Mouse (Mus musculus) neutrophil, adult 59 days (primary cell): ENCODE data around the gene Slc25a26. TPM values are rescaled to one million over a fixed set of nuclear protein-coding genes. Genes with fewer than 3 reads are reported as not detected.

Source experiments
- total RNA-seq, 2 experiments: library from RNA; stranded (reverse); gene quantifications; 1 replicate in 1 of 2; 2 replicates in 1 of 2; pipeline ENCODE4 v1.2.4; 2023

The Slc25a26 gene
- total RNA-seq, result 1 to 10 TPM; 2.9 to 5.1 TPM

GRCm38 (mm10) chr6:94499897-94500623, at the start of gene Slc25a26:
Gene Slc25a26, plus strand, starts transcription at chr6:94500331.

Other genes with a start within 250 kb of the Slc25a26 start
- under 1 TPM in 1 of 2 experiments, not detected in 1; 0.38 TPM for gene Magi1, start 216.4 kb upstream of the Slc25a26 start, total RNA-seq
- gene Lrig1, start 199.8 kb downstream of the Slc25a26 start, total RNA-seq, result 1 to 10 TPM in 1 of 2 experiments, under 1 TPM in 1; 0.26 to 1.0 TPM